Mouse (Mus musculus) liver, adult (tissue): ENCODE data around the gene Lrrn4.

ENCODE experiments used
- GATA4 ChIP-seq: IDR thresholded peaks from 2 replicates; pipeline ENCODE4 v1.6.1; 2014; ENCODE audit warnings: mild to moderate bottlenecking, low read length; ENCODE audit not compliant: insufficient replicate concordance

Lrrn4 gene

GRCm38 (mm10) chr2:132884303-132884967 lies 3.7 kb upstream of the Lrrn4 start:
- TF ChIP-seq GATA4, result no peak

GRCm38 (mm10) chr2:132879261-132880044 lies 1.2 kb downstream of the Lrrn4 start:
- no peak for TF ChIP-seq GATA4

GRCm38 (mm10) chr2:132876991-132877390 lies 3.7 kb downstream of the Lrrn4 start:
- TF ChIP-seq GATA4, result no peak

GRCm38 (mm10) chr2:132873657-132874326 lies 6.9 kb downstream of the Lrrn4 start:
- no peak for TF ChIP-seq GATA4

GRCm38 (mm10) chr2:132871663-132872062 lies 9.0 kb downstream of the Lrrn4 start:
- TF ChIP-seq GATA4, result no peak

GRCm38 (mm10) chr2:132870286-132870685 lies 10.4 kb downstream of the Lrrn4 start:
- no peak for TF ChIP-seq GATA4

- TF ChIP-seq GATA4, result no peak
Observed at GRCm38 (mm10) chr2:132869682-132870081, 11.0 kb downstream of the Lrrn4 start.

DNA sequence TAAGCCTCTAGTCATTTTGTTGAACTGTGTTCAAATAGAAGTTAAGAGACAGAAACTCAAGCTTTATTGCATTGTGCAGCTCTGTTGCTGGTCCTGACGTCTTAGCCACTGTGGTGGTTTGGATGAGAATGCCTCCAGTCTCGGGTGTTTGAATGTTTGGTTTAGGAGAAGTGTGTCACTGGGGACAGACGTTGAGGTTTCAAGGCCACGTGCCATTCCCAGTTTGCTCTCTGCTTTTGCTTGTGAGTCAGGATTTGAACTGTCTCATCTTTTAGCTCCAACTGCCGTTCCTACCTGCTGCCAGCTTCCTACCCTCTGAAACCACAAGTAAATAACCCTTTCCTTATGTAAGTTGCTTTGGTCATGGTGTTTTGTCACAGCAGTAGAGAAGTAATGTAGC lies 13.2 kb downstream of the Lrrn4 start:
- TF ChIP-seq GATA4, result no peak

- TF ChIP-seq GATA4, result no peak
Observed at GRCm38 (mm10) chr2:132863325-132863724, 17.4 kb downstream of the Lrrn4 start.

GRCm38 (mm10) chr2:132861456-132861855 lies 19.2 kb downstream of the Lrrn4 start:
- TF ChIP-seq GATA4, result no peak

- TF ChIP-seq GATA4, result no peak
Observed at GRCm38 (mm10) chr2:132860435-132860834, 20.3 kb downstream of the Lrrn4 start.

- TF ChIP-seq GATA4, result no peak
Observed at GRCm38 (mm10) chr2:132856333-132856732, 24.4 kb downstream of the Lrrn4 start.

- TF ChIP-seq GATA4, result no peak
Observed at GRCm38 (mm10) chr2:132853051-132853450, 27.6 kb downstream of the Lrrn4 start.

DNA sequence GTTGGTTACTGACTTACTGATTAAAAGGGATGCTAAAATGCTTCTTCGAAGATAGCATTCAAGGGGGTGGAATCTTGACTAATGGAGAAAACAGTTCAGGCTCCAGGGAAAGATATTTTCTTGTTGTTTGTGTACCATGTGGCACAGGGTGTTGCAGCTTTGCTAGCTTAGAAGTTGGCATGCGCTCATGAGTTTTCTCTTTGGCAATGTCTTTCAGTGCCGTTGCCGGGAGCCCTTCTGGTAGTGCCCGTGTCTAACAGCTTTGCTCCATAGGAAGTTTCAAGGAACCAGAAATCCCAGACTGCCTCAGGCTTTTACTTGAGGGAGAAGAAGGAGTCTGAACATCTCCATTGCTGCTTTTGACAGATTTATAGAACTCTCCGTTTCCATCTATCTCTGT lies 31.6 kb downstream of the Lrrn4 start:
- TF ChIP-seq GATA4, result no peak

- TF ChIP-seq GATA4, result no peak
Observed at GRCm38 (mm10) chr2:132848361-132848760, 32.3 kb downstream of the Lrrn4 start.

GRCm38 (mm10) chr2:132847581-132847980 lies 33.1 kb downstream of the Lrrn4 start:
- TF ChIP-seq GATA4, result peak; percentile 14; the same call in 1 of the 2 replicates
